Mouse (Mus musculus) bone marrow macrophage, adult 2 months (primary cell): ENCODE measurements around the gene Rbks.

Source experiments
- CTCF ChIP-seq: IDR thresholded peaks from 2 replicates; pipeline ENCODE4 v1.5.1; 2012; ENCODE audit warnings: low read depth, mild to moderate bottlenecking, low read length, moderate library complexity
- POLR2A ChIP-seq: IDR thresholded peaks from 2 replicates; pipeline ENCODE4 v1.6.1; 2012; ENCODE audit warnings: mild to moderate bottlenecking, low read depth, low read length, borderline replicate concordance

GRCm38 (mm10) chr5:31602377-31602776 is 95.0 kb downstream of the Rbks start:
- TF ChIP-seq CTCF = no peak
- no peak for TF ChIP-seq POLR2A
